Mouse (Mus musculus) heart, adult 2 months (tissue): ENCODE results near the gene Shmt2. TPM values are rescaled to one million over a fixed set of nuclear protein-coding genes. Genes with fewer than 3 reads are reported as not detected.

Experiments used
- DNase-seq, 2 experiments: peaks; one replicate each; pipeline ENCODE4 v3.0.0; 2021
- H3K27ac ChIP-seq: fragments of 200-600 bp; 2 replicates; pipeline ENCODE4 v1.8.1; 2022
- H3K27me3 ChIP-seq: fragments of 200-500 bp; 2 replicates; pipeline ENCODE4 v1.6.1; 2012; ENCODE audit warnings: mild to moderate bottlenecking, low read length, inconsistent platforms, mixed read lengths; ENCODE audit not compliant: control insufficient read depth, insufficient read depth
- H3K36me3 ChIP-seq: fragments of 200-500 bp; 2 replicates; pipeline ENCODE4 v1.6.1; 2012; ENCODE audit warnings: low read length, inconsistent platforms; ENCODE audit not compliant: control insufficient read depth, insufficient read depth
- H3K4me1 ChIP-seq: fragments of 200-500 bp; 2 replicates; pipeline ENCODE4 v1.6.1; 2011; ENCODE audit warnings: low read length; ENCODE audit not compliant: control insufficient read depth, insufficient read depth
- H3K4me3 ChIP-seq: fragments of 200-600 bp; 2 replicates; pipeline ENCODE4 v1.8.1; 2022
- H3K79me2 ChIP-seq: fragments of 200-500 bp; replicated peaks from 2 replicates; pipeline ENCODE4 v1.6.1; 2012; ENCODE audit warnings: mild to moderate bottlenecking, inconsistent platforms, low read length, moderate library complexity, mixed read lengths; ENCODE audit not compliant: control insufficient read depth, insufficient read depth
- H3K9ac ChIP-seq: fragments of 200-500 bp; 2 replicates; pipeline ENCODE4 v1.6.1; 2012; ENCODE audit warnings: low read depth, mild to moderate bottlenecking, control low read depth, inconsistent platforms, low read length, mixed read lengths
- CTCF ChIP-seq: fragments of 200-600 bp; IDR thresholded peaks from 2 replicates; pipeline ENCODE4 v1.8.1; 2022; ENCODE audit warnings: antibody characterized with exemption, mild to moderate bottlenecking, moderate library complexity
- EP300 ChIP-seq: fragments of 200-500 bp; IDR thresholded peaks from 2 replicates; pipeline ENCODE4 v1.6.1; 2011; ENCODE audit warnings: low read depth, low read length, control low read depth; ENCODE audit not compliant: insufficient read depth
- POLR2A ChIP-seq: fragments of 200-500 bp; IDR thresholded peaks from 2 replicates; pipeline ENCODE4 v1.6.1; 2011; ENCODE audit warnings: mild to moderate bottlenecking, low read depth, low read length, control low read depth; ENCODE audit not compliant: insufficient read depth
- whole genome bisulfite sequencing: fragments of 180-500 bp; shearing (Covaris S2); methylation state at CpG from one replicate; pipeline ENCODE4 v1.1.7; 2018; 5-methylcytosine and 5-hydroxymethylcytosine counted together
- intact Hi-C: fragments of 180-260 bp; cut with DNase I; formaldehyde crosslinking; loops from one replicate; pipeline ENCODE4 v1.15.1; 2025
- polyA plus RNA-seq: library from polyadenylated mRNA; depleted of rRNA; stranded (reverse); fragments of >200 nt; gene quantifications from 2 replicates; pipeline ENCODE4 v1.2.3, GENCODE M21; 2012
- total RNA-seq, 2 experiments: library from RNA; stranded (reverse); gene quantifications; 2 replicates each; pipeline ENCODE4 v1.2.3; 2021

Gene Shmt2
- total and polyA plus RNA-seq, 3 experiments = 42.6 to 67.0 (median 43.4) TPM

- H3K79me2 ChIP-seq = no peaks in the 10 kb centered on the region
- peaks cover 2% of the 10 kb centered on the region; the same call in 1 of the 2 replicates for H3K27me3 ChIP-seq
- no peak for DNase-seq
- no peak overlapping the region for H3K4me3 ChIP-seq
- peaks cover 4% of the 10 kb centered on the region; the same call in 1 of the 2 replicates for H3K4me1 ChIP-seq
- intact Hi-C loops = loop anchor here (1.0 to 5.0 kb wide), 2 partner anchors 28 to 112 kb away; partner anchors contain the start of gene Lrp1
- H3K9ac ChIP-seq = no peak overlapping the region
- H3K36me3 ChIP-seq = no peaks in the 10 kb centered on the region
- TF ChIP-seq EP300 (no peak), CTCF (no peak), POLR2A (no peak)
- H3K27ac ChIP-seq = no peak overlapping the region
- 45% methylated on average over 17 of the region's 17 CpGs for WGBS
Observed at GRCm38 (mm10) chr10:127509837-127510701, 12.2 kb downstream of the Shmt2 start.

- Histone ChIP-seq H3K79me2 (no peaks in the 10 kb centered on the region), H3K27me3 (peaks cover 2% of the 10 kb centered on the region; the same call in 1 of the 2 replicates), H3K36me3 (no peaks in the 10 kb centered on the region), H3K27ac (no peak overlapping the region), H3K4me1 (peaks cover 4% of the 10 kb centered on the region; the same call in 1 of the 2 replicates), H3K4me3 (peak overlapping the region; percentile 18), H3K9ac (no peak overlapping the region; the same call in 1 of the 2 replicates)
- WGBS = 3% methylated on average over 35 of the region's 35 CpGs
- no peak for TF ChIP-seq POLR2A
- TF ChIP-seq EP300 = 0 out of 2 replicates have a peak, but pooled peaks have one; percentile 38
- peak; percentile 77 for TF ChIP-seq CTCF
- peak; percentile 76 to 86 for DNase-seq
- intact Hi-C loops = loop anchor here (1.0 kb wide), 1 partner anchor 29 kb away; no protein-coding TSS in a partner anchor
Observed at GRCm38 (mm10) chr10:127509051-127509836, 13.0 kb downstream of the Shmt2 start.

- Histone ChIP-seq H3K4me3 (no peak overlapping the region), H3K27ac (no peak overlapping the region), H3K36me3 (no peaks in the 10 kb centered on the region), H3K27me3 (peaks cover 2% of the 10 kb centered on the region; the same call in 1 of the 2 replicates), H3K79me2 (no peaks in the 10 kb centered on the region), H3K9ac (no peak overlapping the region), H3K4me1 (peaks cover 1% of the 10 kb centered on the region; the same call in 1 of the 2 replicates)
- TF ChIP-seq POLR2A = no peak
- peak; percentile 69 for TF ChIP-seq CTCF
- no peak for TF ChIP-seq EP300
- DNase-seq = peak; percentile 65 to 71
- intact Hi-C loops = no loop called here
- 25% methylated on average over 15 of the region's 15 CpGs for WGBS
Observed at GRCm38 (mm10) chr10:127508239-127508638, 14.0 kb downstream of the Shmt2 start.

- WGBS = 63% methylated on average over 13 of the region's 13 CpGs
- no peaks in the 10 kb centered on the region for H3K36me3 ChIP-seq
- TF ChIP-seq POLR2A = no peak
- TF ChIP-seq CTCF = no peak
- no peak for TF ChIP-seq EP300
- no peaks in the 10 kb centered on the region for H3K4me1 ChIP-seq
- H3K79me2 ChIP-seq = no peaks in the 10 kb centered on the region
- no peak within 1 kb of the TSS for H3K27ac ChIP-seq
- no peak within 1 kb of the TSS for H3K4me3 ChIP-seq
- DNase-seq = no peak
- intact Hi-C loops = no loop called here
- no peaks in the 10 kb centered on the region for H3K27me3 ChIP-seq
- H3K9ac ChIP-seq = no peak within 1 kb of the TSS
Observed at GRCm38 (mm10) chr10:127500894-127501893, 21.1 kb downstream of the Shmt2 start, which contains the start of gene Stac3. Gene Stac3, plus strand, starts transcription at chr10:127501686.

DNA sequence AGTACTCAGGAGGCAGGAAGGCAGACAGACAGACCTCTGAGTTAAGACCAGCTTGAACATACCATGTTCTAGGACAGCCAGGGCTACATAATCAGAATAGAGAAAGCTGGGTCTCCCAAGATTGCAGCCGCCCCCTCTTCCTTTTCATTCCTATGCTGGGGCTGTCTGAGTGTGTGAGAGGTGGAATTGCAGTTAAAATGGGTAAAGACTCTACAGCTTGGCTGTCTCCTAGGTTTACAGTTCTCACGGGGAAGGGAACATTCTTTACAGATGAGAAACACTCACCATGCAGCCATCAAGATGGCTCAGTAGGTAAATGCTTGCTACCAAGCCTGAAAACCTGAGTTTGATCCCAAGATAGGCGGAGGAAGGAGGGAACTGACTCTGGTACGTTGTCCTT lies 22.2 kb downstream of the Shmt2 start:
- intact Hi-C loops = no loop called here
- no peaks in the 10 kb centered on the region for H3K4me1 ChIP-seq
- no peaks in the 10 kb centered on the region for H3K36me3 ChIP-seq
- no peak for DNase-seq
- no peak overlapping the region for H3K9ac ChIP-seq
- no peaks in the 10 kb centered on the region for H3K27me3 ChIP-seq
- H3K4me3 ChIP-seq = no peak overlapping the region
- no peaks in the 10 kb centered on the region for H3K79me2 ChIP-seq
- WGBS = 89% methylated on average over 4 of the region's 4 CpGs
- no peak overlapping the region for H3K27ac ChIP-seq
- TF ChIP-seq POLR2A (no peak), CTCF (no peak), EP300 (no peak)
